Mouse (Mus musculus) T-helper 1 cell (primary cell): ENCODE results near the gene Ap3b1.

Experiments used
- in situ Hi-C: fragments of 300-600 bp; cut with MboI, MseI; formaldehyde crosslinking; loops from one replicate; pipeline ENCODE4 v1.15.1; 2025; ENCODE audit warnings: high pct_unique_total_duplicates

The Ap3b1 gene

GRCm38 (mm10) chr13:94454131-94454530, 95.4 kb downstream of the Ap3b1 start:
- in situ Hi-C loops: no loop called here

- in situ Hi-C loops: no loop called here
Observed at GRCm38 (mm10) chr13:94459143-94459542, 100.4 kb downstream of the Ap3b1 start.

GRCm38 (mm10) chr13:94464221-94464620, 105.5 kb downstream of the Ap3b1 start:
- in situ Hi-C loops: no loop called here

- in situ Hi-C loops: no loop called here
Observed at GRCm38 (mm10) chr13:94468551-94468950, 109.8 kb downstream of the Ap3b1 start.

DNA sequence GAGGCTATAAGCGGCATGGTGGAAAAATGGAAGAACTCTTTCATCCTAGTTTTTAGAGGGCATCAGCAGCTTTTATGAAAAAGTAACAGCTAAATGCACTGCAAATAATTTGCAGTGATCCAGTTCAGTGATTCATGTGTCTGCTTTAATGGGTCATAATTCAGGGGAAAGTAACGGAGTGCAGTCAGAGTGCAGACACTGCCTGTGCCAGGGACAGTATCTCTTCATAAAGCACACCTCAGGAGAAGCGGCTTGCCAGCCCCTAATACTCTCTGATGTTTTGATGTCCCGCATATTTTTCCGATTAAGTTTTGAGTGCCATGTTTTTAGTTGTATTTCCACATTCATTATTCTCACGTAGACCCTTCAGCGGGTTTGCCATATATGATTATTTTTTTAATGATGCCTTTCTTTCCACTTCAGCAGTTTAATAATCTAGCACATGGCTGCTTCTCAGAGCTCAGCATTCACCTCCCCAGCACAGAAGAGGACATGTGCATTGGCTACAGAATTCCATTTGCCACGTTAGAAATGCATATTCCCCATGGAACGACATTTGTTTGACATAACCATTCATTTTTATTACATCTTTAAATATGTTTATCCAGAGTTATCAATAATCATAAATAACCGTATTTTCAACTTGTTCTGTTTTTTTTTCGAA, 112.4 kb downstream of the Ap3b1 start:
- in situ Hi-C loops: no loop called here

- in situ Hi-C loops: no loop called here
Observed at GRCm38 (mm10) chr13:94476208-94476607, 117.4 kb downstream of the Ap3b1 start.

- in situ Hi-C loops: no loop called here
Observed at GRCm38 (mm10) chr13:94480256-94480655, 121.5 kb downstream of the Ap3b1 start.

DNA sequence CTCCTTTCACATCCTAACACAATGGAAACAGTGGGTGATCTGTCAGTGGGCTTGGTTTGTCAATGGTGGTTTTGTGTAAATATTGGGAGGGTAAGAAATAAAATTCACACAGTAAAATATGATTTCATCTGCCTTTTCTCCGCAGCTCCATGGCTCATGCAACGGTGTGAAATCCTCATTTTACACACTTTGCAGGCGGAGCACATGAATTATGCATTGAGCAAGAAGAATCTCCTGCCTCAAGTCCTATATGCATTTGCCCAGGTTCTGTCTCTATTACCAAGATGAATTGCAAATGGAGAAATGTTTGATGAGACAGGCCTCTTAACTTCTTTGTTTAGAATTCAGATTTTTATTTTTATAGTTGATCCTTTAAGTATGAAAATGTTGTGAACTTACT, 131.9 kb downstream of the Ap3b1 start:
- in situ Hi-C loops: no loop called here

GRCm38 (mm10) chr13:94491159-94491558, 132.4 kb downstream of the Ap3b1 start:
- in situ Hi-C loops: no loop called here

- in situ Hi-C loops: no loop called here
Observed at GRCm38 (mm10) chr13:94497521-94497920, 138.8 kb downstream of the Ap3b1 start.

GRCm38 (mm10) chr13:94506411-94506810, 147.7 kb downstream of the Ap3b1 start:
- in situ Hi-C loops: no loop called here

- in situ Hi-C loops: no loop called here
Observed at GRCm38 (mm10) chr13:94508344-94508743, 149.6 kb downstream of the Ap3b1 start.

GRCm38 (mm10) chr13:94513157-94513767, 154.5 kb downstream of the Ap3b1 start:
- in situ Hi-C loops: no loop called here

- in situ Hi-C loops: no loop called here
Observed at GRCm38 (mm10) chr13:94513898-94514297, 155.1 kb downstream of the Ap3b1 start.

DNA sequence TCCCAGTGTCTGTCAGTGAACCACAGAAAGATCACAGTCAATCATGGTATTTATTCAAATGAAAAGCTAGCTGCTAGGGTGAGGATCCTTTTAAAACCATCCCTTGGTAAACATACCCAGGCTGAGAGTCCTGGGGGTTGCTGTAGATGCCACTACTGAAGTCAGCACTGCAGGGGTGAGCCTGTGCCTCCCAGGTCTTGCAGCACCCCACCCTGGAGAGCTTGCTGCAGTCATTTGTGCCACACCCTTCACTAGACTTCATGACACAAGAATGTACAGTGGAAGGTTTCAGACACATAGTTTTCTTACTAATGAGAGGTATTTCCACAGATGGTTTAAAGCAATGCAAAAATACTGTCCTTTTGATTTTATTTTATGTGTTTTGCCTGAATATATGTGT, 156.2 kb downstream of the Ap3b1 start:
- in situ Hi-C loops: no loop called here

DNA sequence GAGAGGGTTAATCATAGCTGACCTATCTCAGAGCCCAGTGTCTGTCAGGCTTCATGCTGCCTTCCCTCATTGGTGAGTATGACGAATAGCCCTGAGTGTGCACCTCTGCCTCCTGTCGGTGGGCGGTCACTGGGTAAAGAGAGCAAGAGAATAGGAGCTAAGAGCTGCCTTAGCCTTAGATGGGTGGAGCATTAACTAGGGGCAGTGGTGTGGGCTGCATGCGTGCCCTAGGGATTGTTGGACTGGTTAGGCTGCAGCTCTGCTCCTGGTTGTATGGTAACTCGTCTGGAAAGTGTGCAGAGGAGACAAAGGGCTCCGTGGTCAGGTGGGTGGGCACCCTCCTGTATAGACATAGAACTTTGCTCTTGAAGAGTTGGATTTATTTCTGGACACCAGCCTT, 157.8 kb downstream of the Ap3b1 start:
- in situ Hi-C loops: no loop called here

DNA sequence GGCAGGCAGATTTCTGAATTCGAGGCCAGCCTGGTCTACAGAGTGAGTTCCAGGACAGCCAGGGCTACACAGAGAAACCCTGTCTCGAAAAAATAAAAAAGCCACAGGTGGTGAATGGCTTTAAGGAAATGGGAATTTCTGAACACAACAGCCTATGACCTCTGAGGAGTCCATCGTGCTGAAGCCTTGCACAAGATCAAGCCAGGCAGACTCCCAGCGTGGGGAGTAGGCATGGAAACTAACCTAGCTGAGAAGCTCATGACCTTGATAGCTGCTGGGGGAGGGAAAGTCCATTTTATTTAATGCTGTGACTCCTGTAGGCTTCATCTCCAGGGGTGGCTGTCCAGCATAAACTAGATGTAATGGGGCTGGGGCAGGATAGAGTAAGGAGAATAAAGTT, 159.4 kb downstream of the Ap3b1 start:
- in situ Hi-C loops: no loop called here

DNA sequence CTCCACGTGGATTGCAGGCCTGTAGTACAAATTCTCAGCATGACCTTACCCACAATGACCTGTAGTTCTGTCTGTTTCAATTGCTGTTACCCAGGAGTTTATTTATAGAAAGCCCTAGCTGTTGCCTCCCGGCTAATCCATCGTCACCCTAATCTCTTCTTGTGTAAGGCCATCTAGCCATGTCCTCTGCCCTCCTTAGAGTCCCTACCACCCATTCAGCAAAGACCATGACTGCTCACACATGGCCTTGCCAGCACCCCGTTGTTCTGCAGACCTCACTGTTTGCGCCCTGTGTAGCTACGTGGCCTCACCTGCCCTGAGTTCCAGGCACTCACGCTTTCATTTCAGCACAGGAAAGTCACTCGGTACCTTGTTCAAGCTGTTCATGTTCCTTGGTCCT, 160.5 kb downstream of the Ap3b1 start:
- in situ Hi-C loops: no loop called here

DNA sequence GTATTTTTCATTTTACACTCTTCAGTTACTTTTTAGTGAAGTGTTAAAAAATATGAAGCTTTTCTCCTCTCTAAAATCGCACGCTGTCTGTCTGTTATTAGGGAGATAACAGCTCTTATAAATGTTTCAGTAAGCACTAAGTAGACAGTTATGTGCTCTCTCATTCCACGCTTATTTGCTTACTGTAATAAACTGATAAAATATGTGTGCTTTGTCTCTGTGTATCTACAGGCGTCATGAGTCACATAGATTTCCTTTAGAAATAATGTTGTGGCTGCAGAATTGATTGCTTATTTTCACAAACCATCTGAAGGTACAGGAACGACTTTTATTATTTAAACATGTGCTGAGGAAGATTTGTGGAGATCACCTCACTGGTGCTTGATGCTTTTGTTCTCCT, 164.5 kb downstream of the Ap3b1 start:
- in situ Hi-C loops: no loop called here

DNA sequence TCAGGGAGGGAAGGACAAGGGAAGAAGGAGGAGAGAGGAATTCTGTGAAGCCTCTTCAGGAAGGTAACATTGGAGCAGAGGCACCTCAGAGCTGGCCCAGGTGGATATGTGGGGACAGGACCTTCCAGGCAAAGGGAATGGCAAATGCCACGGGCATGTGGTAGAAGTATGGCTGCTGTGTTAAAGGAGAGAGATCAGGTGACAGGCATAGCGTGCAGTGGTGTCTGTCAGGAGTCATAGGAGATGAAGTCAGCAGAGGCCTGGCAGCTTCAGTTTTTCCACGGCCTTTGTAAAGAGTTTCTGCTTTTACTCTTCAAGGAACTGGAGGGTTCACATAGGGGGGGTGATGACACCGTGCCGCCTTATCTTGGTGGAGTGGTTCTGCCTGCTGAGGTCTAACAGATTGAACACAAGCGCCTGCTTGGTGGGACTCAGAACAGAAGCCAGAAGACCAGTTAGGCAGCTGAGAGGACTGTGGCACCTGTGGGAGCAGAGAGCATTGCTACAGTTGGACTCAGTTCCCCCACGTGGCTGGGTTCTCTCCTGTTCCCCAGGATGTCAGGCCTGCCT, 166.0 kb downstream of the Ap3b1 start:
- in situ Hi-C loops: no loop called here

GRCm38 (mm10) chr13:94529138-94529537, 170.4 kb downstream of the Ap3b1 start:
- in situ Hi-C loops: no loop called here

GRCm38 (mm10) chr13:94533516-94533915, 174.8 kb downstream of the Ap3b1 start:
- in situ Hi-C loops: no loop called here

- in situ Hi-C loops: no loop called here
Observed at GRCm38 (mm10) chr13:94537336-94537735, 178.6 kb downstream of the Ap3b1 start.
